Mouse (Mus musculus) cortical plate, adult 2 months (tissue): ENCODE measurements around the gene Timmdc1.

Experiments used
- CTCF ChIP-seq: fragments of 200-500 bp; IDR thresholded peaks from 2 replicates; pipeline ENCODE4 v1.5.1; 2011; ENCODE audit warnings: mild to moderate bottlenecking, control low read depth, low read length; ENCODE audit not compliant: insufficient read depth; ENCODE audit errors: extremely low read depth
- POLR2A ChIP-seq: fragments of 200-500 bp; IDR thresholded peaks from 2 replicates; pipeline ENCODE4 v1.6.1; 2011; ENCODE audit warnings: mild to moderate bottlenecking, low read length, control low read depth; ENCODE audit not compliant: insufficient read depth; ENCODE audit errors: extremely low read depth

DNA sequence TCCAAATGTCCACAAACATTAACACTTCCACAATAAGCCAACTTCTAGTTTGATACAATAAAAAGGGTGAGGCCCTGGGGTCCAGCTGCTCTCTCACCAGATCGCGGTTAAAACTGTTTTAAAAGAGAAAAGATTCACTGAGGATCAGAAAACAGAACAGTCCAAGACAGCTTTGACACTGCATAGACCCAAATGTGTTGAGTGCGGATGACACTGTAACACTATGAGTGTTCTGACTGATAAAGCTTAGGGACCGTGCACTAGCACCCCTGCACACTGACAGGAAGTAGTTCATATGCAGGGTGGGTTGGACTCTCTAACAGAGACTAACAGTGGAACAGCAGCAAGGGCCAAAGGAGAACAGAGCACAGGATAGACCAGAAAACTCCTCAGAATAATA is 68.5 kb downstream of the Timmdc1 start:
- TF ChIP-seq POLR2A: no peak
- no peak for TF ChIP-seq CTCF
